Mouse (Mus musculus) myocyte (in vitro differentiated cells): ENCODE measurements around the gene Psg29.

Experiments used
- CEBPB ChIP-seq: IDR thresholded peaks from 2 replicates; pipeline ENCODE4 v1.6.1; 2011; ENCODE audit warnings: mild to moderate bottlenecking, moderate library complexity; ENCODE audit not compliant: poor library complexity, insufficient read depth, severe bottlenecking
- E2F4 ChIP-seq: IDR thresholded peaks from one replicate; pipeline ENCODE4 v1.6.1; 2011; ENCODE audit warnings: mild to moderate bottlenecking, control low read depth, moderate library complexity; ENCODE audit not compliant: insufficient read depth
- MAX ChIP-seq: IDR thresholded peaks from one replicate; pipeline ENCODE4 v1.6.1; 2011; ENCODE audit warnings: low read depth, mild to moderate bottlenecking, control low read depth
- MYOG ChIP-seq, 3 experiments: IDR thresholded peaks; one replicate each; pipeline ENCODE4 v1.6.1; 2011; ENCODE audit warnings: control low read depth in 2 of 3, low read depth in 2 of 3, mild to moderate bottlenecking in 2 of 3; ENCODE audit not compliant: insufficient read length in 2 of 3, control insufficient read depth in 1 of 3, insufficient read depth in 1 of 3
- POLR2A ChIP-seq: IDR thresholded peaks from one replicate; pipeline ENCODE4 v1.6.1; 2011; ENCODE audit warnings: low read depth, mild to moderate bottlenecking, control low read depth, moderate library complexity; ENCODE audit not compliant: insufficient read length
- POLR2AphosphoS2 ChIP-seq: IDR thresholded peaks from one replicate; pipeline ENCODE4 v1.6.1; 2011; ENCODE audit warnings: low read depth, control low read depth; ENCODE audit not compliant: insufficient read length
- USF1 ChIP-seq: IDR thresholded peaks from one replicate; pipeline ENCODE4 v1.6.1; 2011; ENCODE audit warnings: low read depth, mild to moderate bottlenecking, control low read depth, moderate library complexity

DNA sequence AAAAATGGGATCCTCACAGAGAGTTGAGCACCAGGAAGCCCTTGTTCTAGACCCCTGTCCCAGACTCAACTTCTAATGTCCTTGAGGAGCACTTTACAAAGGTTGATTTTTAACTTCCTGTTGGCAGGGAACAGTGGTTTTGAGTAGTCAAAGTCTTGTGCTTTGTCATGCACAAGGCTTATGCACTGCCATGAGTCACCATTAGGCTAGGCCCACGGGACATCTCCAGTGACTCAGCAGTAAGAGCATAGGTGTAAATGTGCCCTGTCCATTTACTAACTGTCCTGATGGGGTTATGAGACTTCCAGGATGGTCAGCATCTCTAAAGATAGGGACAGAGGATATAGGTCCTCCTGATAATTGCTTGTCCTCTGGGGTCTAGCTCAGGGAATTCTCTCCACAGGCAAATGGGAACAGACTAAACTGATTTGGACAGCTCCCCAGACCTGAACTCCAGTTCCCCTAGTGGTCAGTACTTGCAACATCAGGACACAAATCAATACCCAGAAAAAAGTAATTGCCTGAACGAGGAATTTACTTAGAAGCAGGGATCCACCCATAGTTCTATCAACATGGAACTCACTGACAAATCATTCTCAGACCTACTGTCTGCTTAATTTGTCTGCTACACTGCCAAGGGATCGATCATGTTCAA, 2.4 kb downstream of the Psg29 start:
- TF ChIP-seq MAX, result no peak
- no peak for TF ChIP-seq CEBPB
- TF ChIP-seq USF1, result no peak
- no peak for TF ChIP-seq POLR2A
- TF ChIP-seq E2F4, result no peak
- no peak for TF ChIP-seq MYOG (IDR thresholded peaks at IDR 0.05; ENCODE audit: control insufficient read depth in 1 of 3, insufficient read depth in 1 of 3, insufficient read length in 2 of 3, low read depth in 2 of 3)
- no peak for TF ChIP-seq POLR2AphosphoS2
